Comparison of ENCODE assay signal across 12 mouse cellular contexts in genomic region chr9:105835587-105835986, GRCm38 (mm10). TPM values are rescaled to one million over a fixed set of nuclear protein-coding genes. Genes with fewer than 3 reads are reported as not detected.
DNase-seq lines count a peak whose midpoint lies in the region; ATAC-seq and TF ChIP-seq lines count a peak whose summit lies in the region.
"Had no signal": no experiment of that assay in that cellular context is flagged by ENCODE, and none has a peak within 500 bp of the region (broad histone marks: within the 10 kb centered on the region; RNA-seq: fewer than 3 reads in every experiment).

No protein-coding gene starts in this region.

- WGBS in kidney, postnatal 0 days, result 28% methylated on average over 7 of the region's 7 CpGs
- whole genome bisulfite sequencing in heart, embryonic 12.5 days, result 21% methylated on average over 7 of the region's 7 CpGs
- 63% methylated on average over 7 of the region's 7 CpGs for WGBS in limb, embryonic 13.5 days

- no peak for ATAC-seq in kidney, postnatal 0 days (replicated peaks; ENCODE audit: low FRiP score, low read depth)
- ATAC-seq in heart, embryonic 12.5 days (ENCODE audit: insufficient number of reproducible peaks, low FRiP score), result peak; percentile 73
- 0 out of 2 replicates have a peak, but pooled peaks have one; percentile 50 for ATAC-seq in limb, embryonic 13.5 days (ENCODE audit: low FRiP score, low read depth)
- ATAC-seq: forebrain, embryonic 15.5 days; liver, postnatal 0 days had no signal

- no peak overlapping the region for H3K9ac ChIP-seq in kidney, postnatal 0 days (ENCODE audit: low read depth, low read length)
- no peak overlapping the region for H3K9ac ChIP-seq in heart, embryonic 12.5 days
- H3K9ac ChIP-seq in limb, embryonic 13.5 days, result no peak overlapping the region
- H3K9ac ChIP-seq: forebrain, embryonic 15.5 days; liver, postnatal 0 days had no signal

- no peaks in the 10 kb centered on the region for H3K27me3 ChIP-seq in kidney, postnatal 0 days (ENCODE audit: insufficient read depth, low read length)
- no peaks in the 10 kb centered on the region for H3K27me3 ChIP-seq in heart, embryonic 12.5 days (replicated peaks)
- H3K27me3 ChIP-seq in limb, embryonic 13.5 days, result no peaks in the 10 kb centered on the region
- H3K27me3 ChIP-seq: forebrain, embryonic 15.5 days had no signal

- H3K4me3 ChIP-seq in kidney, postnatal 0 days (replicated peaks; ENCODE audit: low read depth, low read length), result 0 out of 2 replicates have a peak overlapping the region, but pooled peaks have one; percentile 9
- no peak overlapping the region for H3K4me3 ChIP-seq in heart, embryonic 12.5 days
- H3K4me3 ChIP-seq in limb, embryonic 13.5 days, result no peak overlapping the region
- H3K4me3 ChIP-seq: forebrain, embryonic 15.5 days had no signal

- peak overlapping the region; percentile 28; the same call in 1 of the 2 replicates for H3K4me2 ChIP-seq in kidney, postnatal 0 days (ENCODE audit: low read length)
- H3K4me2 ChIP-seq in heart, embryonic 12.5 days, result peak overlapping the region; percentile 52
- H3K4me2 ChIP-seq in limb, embryonic 13.5 days (replicated peaks), result no peak overlapping the region
- H3K4me2 ChIP-seq: forebrain, embryonic 15.5 days had no signal

- peak; percentile 26 for DNase-seq in kidney, postnatal 0 days (ENCODE audit: low spot score)
- DNase-seq in kidney, adult 18-20 months, result no peak
- DNase-seq in gastrocnemius, postnatal 25 days, result peak; percentile 48
- no peak for DNase-seq in cerebellum, adult 18-20 months
- DNase-seq in c-Kit-positive CD71-positive TER-119-positive erythroid progenitor cells, embryonic 14.5 days (ENCODE audit: low spot score), result no peak
- DNase-seq: cerebellum, postnatal 36 days; liver, postnatal 0 days; thymus, postnatal 25 days had no signal

- H3K27ac ChIP-seq in kidney, postnatal 0 days, result no peak overlapping the region
- peak overlapping the region; percentile 68 for H3K27ac ChIP-seq in heart, embryonic 12.5 days (ENCODE audit: poor library complexity, severe bottlenecking)
- H3K27ac ChIP-seq in limb, embryonic 13.5 days, result 0 out of 2 replicates have a peak overlapping the region, but pooled peaks have one; percentile 33
- H3K27ac ChIP-seq: forebrain, embryonic 15.5 days had no signal

- no peaks in the 10 kb centered on the region for H3K36me3 ChIP-seq in kidney, postnatal 0 days (ENCODE audit: insufficient read depth, low read length)
- H3K36me3 ChIP-seq in heart, embryonic 12.5 days, result no peaks in the 10 kb centered on the region
- no peaks in the 10 kb centered on the region for H3K36me3 ChIP-seq in limb, embryonic 13.5 days
- H3K36me3 ChIP-seq: forebrain, embryonic 15.5 days had no signal

- no peak for TF ChIP-seq CTCF in kidney, postnatal 0 days (IDR thresholded peaks at IDR 0.05; ENCODE audit: low read depth)

- H3K4me1 ChIP-seq in kidney, postnatal 0 days (replicated peaks; ENCODE audit: insufficient read depth, low read length), result 0 out of 2 replicates have a peak, but pooled peaks cover 4% of the 10 kb centered on the region
- peaks cover 20% of the 10 kb centered on the region for H3K4me1 ChIP-seq in heart, embryonic 12.5 days (replicated peaks)
- H3K4me1 ChIP-seq in limb, embryonic 13.5 days, result peaks cover 17% of the 10 kb centered on the region
- H3K4me1 ChIP-seq: forebrain, embryonic 15.5 days had no signal

- no peaks in the 10 kb centered on the region for H3K9me3 ChIP-seq in kidney, postnatal 0 days (replicated peaks; ENCODE audit: low read length)
- H3K9me3 ChIP-seq in heart, embryonic 12.5 days (replicated peaks), result no peaks in the 10 kb centered on the region
- no peaks in the 10 kb centered on the region for H3K9me3 ChIP-seq in limb, embryonic 13.5 days
- H3K9me3 ChIP-seq: forebrain, embryonic 15.5 days had no signal

RNA-seq across cellular contexts. Expression of gene Col6a6, which starts 7.6 kb away (rescaled TPM):
- 0.19 and 0.21 TPM in 2 replicates for polyA plus RNA-seq in kidney, postnatal 0 days (2015; fragmentation: Nextera tagmentation; extraction: Ambion mirVana)
- total RNA-seq in gastrocnemius, postnatal 25 days (2021), result 1 to 10 TPM; 4.4 to 4.7 TPM
- 1.3 and 1.6 TPM in 2 replicates for polyA plus RNA-seq in heart, embryonic 12.5 days (2016; fragmentation: Nextera tagmentation; extraction: Ambion mirVana)
- polyA plus RNA-seq in limb, embryonic 13.5 days (2015; fragmentation: Nextera tagmentation; extraction: Ambion mirVana), result 1.5 and 1.7 TPM in 2 replicates
- total RNA-seq: hematopoietic stem cell, adult 5-6 weeks had no signal

Comparison
In these comparisons a context has a peak if more than half of its experiments do, and no peak if none do; other contexts are left out.
1. DNase-seq: peak in kidney, postnatal 0 days (single experiment) and gastrocnemius, postnatal 25 days (single experiment); none in kidney, adult 18-20 months (single experiment), cerebellum, adult 18-20 months (0 of 2) and c-Kit-positive CD71-positive TER-119-positive erythroid progenitor cells, embryonic 14.5 days (single experiment).